Mouse (Mus musculus): Measurements from ENCODE around the gene Foxa3.

Foxa3 gene

GRCm38 (mm10) chr7:19012882-19013281 is 10.5 kb downstream of the Foxa3 start:
- Histone ChIP-seq H3K27me3 (ENCODE audit: control insufficient read depth, insufficient read depth, low read length, poor library complexity, severe bottlenecking) (no peaks in the 10 kb centered on the region; the same call in 1 of the 2 replicates), H3K36me3 (ENCODE audit: control insufficient read depth, insufficient read depth, low read length, poor library complexity, severe bottlenecking) (no peaks in the 10 kb centered on the region)
- DNase-seq (ENCODE audit: low read depth, low spot score) = no peak

GRCm38 (mm10) chr7:19012025-19012621 is 11.2 kb downstream of the Foxa3 start:
- H3K36me3 ChIP-seq (ENCODE audit: control insufficient read depth, insufficient read depth, low read length, poor library complexity, severe bottlenecking) = no peaks in the 10 kb centered on the region
- no peak for DNase-seq (ENCODE audit: low read depth, low spot score)
- H3K27me3 ChIP-seq (ENCODE audit: control insufficient read depth, insufficient read depth, low read length, poor library complexity, severe bottlenecking) = no peaks in the 10 kb centered on the region; the same call in 1 of the 2 replicates

GRCm38 (mm10) chr7:19010581-19010980 is 12.8 kb downstream of the Foxa3 start:
- no peak for DNase-seq (ENCODE audit: low read depth, low spot score)
- H3K27me3 ChIP-seq (ENCODE audit: control insufficient read depth, insufficient read depth, low read length, poor library complexity, severe bottlenecking) = no peaks in the 10 kb centered on the region; the same call in 1 of the 2 replicates

GRCm38 (mm10) chr7:19007026-19007977 is 16.0 kb downstream of the Foxa3 start:
- Histone ChIP-seq H3K27me3 (ENCODE audit: control insufficient read depth, insufficient read depth, low read length, poor library complexity, severe bottlenecking) (no peaks in the 10 kb centered on the region; the same call in 1 of the 2 replicates), H3K36me3 (ENCODE audit: control insufficient read depth, insufficient read depth, low read length, poor library complexity, severe bottlenecking) (peaks cover 6% of the 10 kb centered on the region; the same call in 1 of the 2 replicates)
- DNase-seq (ENCODE audit: low read depth, low spot score) = no peak

More at GRCm38 (mm10) chr7:19010581-19010980, 12.8 kb downstream of the Foxa3 start:
- peaks cover 5% of the 10 kb centered on the region; the same call in 1 of the 2 replicates for H3K36me3 ChIP-seq (ENCODE audit: control insufficient read depth, insufficient read depth, low read length, poor library complexity, severe bottlenecking)

- DNase-seq (ENCODE audit: low read depth, low spot score) = peak; percentile 91
Observed at GRCm38 (mm10) chr7:19006476-19006875, 16.9 kb downstream of the Foxa3 start.

GRCm38 (mm10) chr7:19005417-19006121 is 17.8 kb downstream of the Foxa3 start:
- Histone ChIP-seq H3K27me3 (ENCODE audit: control insufficient read depth, insufficient read depth, low read length, poor library complexity, severe bottlenecking) (no peaks in the 10 kb centered on the region), H3K36me3 (ENCODE audit: control insufficient read depth, insufficient read depth, low read length, poor library complexity, severe bottlenecking) (peaks cover 6% of the 10 kb centered on the region; the same call in 1 of the 2 replicates)
- no peak for DNase-seq (ENCODE audit: low read depth, low spot score)

More at GRCm38 (mm10) chr7:19006476-19006875, 16.9 kb downstream of the Foxa3 start:
- H3K27me3 ChIP-seq (ENCODE audit: control insufficient read depth, insufficient read depth, low read length, poor library complexity, severe bottlenecking) = no peaks in the 10 kb centered on the region
- H3K36me3 ChIP-seq (ENCODE audit: control insufficient read depth, insufficient read depth, low read length, poor library complexity, severe bottlenecking) = peaks cover 6% of the 10 kb centered on the region; the same call in 1 of the 2 replicates

- H3K27me3 ChIP-seq (ENCODE audit: control insufficient read depth, insufficient read depth, low read length, poor library complexity, severe bottlenecking) = no peaks in the 10 kb centered on the region
- H3K36me3 ChIP-seq (ENCODE audit: control insufficient read depth, insufficient read depth, low read length, poor library complexity, severe bottlenecking) = peaks cover 6% of the 10 kb centered on the region; the same call in 1 of the 2 replicates
Observed at GRCm38 (mm10) chr7:19004631-19005079, 18.7 kb downstream of the Foxa3 start.

GRCm38 (mm10) chr7:19003902-19004630 is 19.3 kb downstream of the Foxa3 start, which contains the start of gene Irf2bp1:
Irf2bp1 (plus strand) TSS chr7:19004044.
- Histone ChIP-seq H3K36me3 (ENCODE audit: control insufficient read depth, insufficient read depth, low read length, poor library complexity, severe bottlenecking) (peaks cover 6% of the 10 kb centered on the region; the same call in 1 of the 2 replicates), H3K27me3 (ENCODE audit: control insufficient read depth, insufficient read depth, low read length, poor library complexity, severe bottlenecking) (no peaks in the 10 kb centered on the region)
- DNase-seq (ENCODE audit: low read depth, low spot score) = peak; percentile 95

More at GRCm38 (mm10) chr7:19004631-19005079, 18.7 kb downstream of the Foxa3 start:
- DNase-seq (ENCODE audit: low read depth, low spot score) = no peak

- H3K36me3 ChIP-seq (ENCODE audit: control insufficient read depth, insufficient read depth, low read length, poor library complexity, severe bottlenecking) = peaks cover 6% of the 10 kb centered on the region; the same call in 1 of the 2 replicates
- peak; percentile 83 for DNase-seq (ENCODE audit: low read depth, low spot score)
- no peaks in the 10 kb centered on the region for H3K27me3 ChIP-seq (ENCODE audit: control insufficient read depth, insufficient read depth, low read length, poor library complexity, severe bottlenecking)
Observed at GRCm38 (mm10) chr7:19002848-19003498, 20.4 kb downstream of the Foxa3 start.

GRCm38 (mm10) chr7:19002115-19002514 is 21.2 kb downstream of the Foxa3 start:
- Histone ChIP-seq H3K27me3 (ENCODE audit: control insufficient read depth, insufficient read depth, low read length, poor library complexity, severe bottlenecking) (no peaks in the 10 kb centered on the region), H3K36me3 (ENCODE audit: control insufficient read depth, insufficient read depth, low read length, poor library complexity, severe bottlenecking) (peaks cover 6% of the 10 kb centered on the region; the same call in 1 of the 2 replicates)
- no peak for DNase-seq (ENCODE audit: low read depth, low spot score)

GRCm38 (mm10) chr7:19001807-19002085 is 21.6 kb downstream of the Foxa3 start:
- Histone ChIP-seq H3K36me3 (ENCODE audit: control insufficient read depth, insufficient read depth, low read length, poor library complexity, severe bottlenecking) (peaks cover 3% of the 10 kb centered on the region; the same call in 1 of the 2 replicates), H3K27me3 (ENCODE audit: control insufficient read depth, insufficient read depth, low read length, poor library complexity, severe bottlenecking) (no peaks in the 10 kb centered on the region)
- no peak for DNase-seq (ENCODE audit: low read depth, low spot score)

GRCm38 (mm10) chr7:19001066-19001806 is 22.1 kb downstream of the Foxa3 start:
- DNase-seq (ENCODE audit: low read depth, low spot score) = peak; percentile 86
- Histone ChIP-seq H3K36me3 (ENCODE audit: control insufficient read depth, insufficient read depth, low read length, poor library complexity, severe bottlenecking) (peaks cover 3% of the 10 kb centered on the region; the same call in 1 of the 2 replicates), H3K27me3 (ENCODE audit: control insufficient read depth, insufficient read depth, low read length, poor library complexity, severe bottlenecking) (no peaks in the 10 kb centered on the region)

GRCm38 (mm10) chr7:19000421-19000820 is 22.9 kb downstream of the Foxa3 start:
- Histone ChIP-seq H3K27me3 (ENCODE audit: control insufficient read depth, insufficient read depth, low read length, poor library complexity, severe bottlenecking) (no peaks in the 10 kb centered on the region), H3K36me3 (ENCODE audit: control insufficient read depth, insufficient read depth, low read length, poor library complexity, severe bottlenecking) (peaks cover 2% of the 10 kb centered on the region)
- DNase-seq (ENCODE audit: low read depth, low spot score) = no peak

Data from splenic B cell, adult 2 months (primary cell).